Mouse (Mus musculus) liver, embryonic 13.5 days (tissue): ENCODE results near the gene Stat5b. TPM values are rescaled to one million over a fixed set of nuclear protein-coding genes. Genes with fewer than 3 reads are reported as not detected.

Source experiments
- ATAC-seq: fragments of 200-750 bp; cut with Nextera tagmentation; 2 replicates; pipeline ENCODE4 v1.8.0; 2017; ENCODE audit warnings: low read depth, mild to moderate bottlenecking, moderate number of reproducible peaks, moderate library complexity
- DNase-seq: peaks from one replicate; pipeline ENCODE4 v3.0.0; 2022
- H3K27ac ChIP-seq: fragments of 300-500 bp; sonication (generic); 2 replicates; pipeline ENCODE4 v1.5.1; 2015; ENCODE audit warnings: moderate library complexity, mild to moderate bottlenecking, inconsistent platforms
- H3K27me3 ChIP-seq: fragments of 300-500 bp; sonication (generic); 2 replicates; pipeline ENCODE4 v1.6.1; 2015; ENCODE audit warnings: mild to moderate bottlenecking, inconsistent platforms
- H3K36me3 ChIP-seq: fragments of 300-500 bp; sonication (generic); 2 replicates; pipeline ENCODE4 v1.6.1; 2015; ENCODE audit warnings: mild to moderate bottlenecking, inconsistent platforms
- H3K4me1 ChIP-seq: fragments of 300-500 bp; sonication (generic); replicated peaks from 2 replicates; pipeline ENCODE4 v1.6.1; 2015; ENCODE audit warnings: inconsistent platforms
- H3K4me2 ChIP-seq: fragments of 300-500 bp; sonication (generic); 2 replicates; pipeline ENCODE4 v1.6.1; 2015; ENCODE audit warnings: inconsistent platforms, mild to moderate bottlenecking, moderate library complexity
- H3K4me3 ChIP-seq: fragments of 300-500 bp; sonication (generic); replicated peaks from 2 replicates; pipeline ENCODE4 v1.5.1; 2015; ENCODE audit warnings: mild to moderate bottlenecking, inconsistent platforms
- H3K9ac ChIP-seq: fragments of 300-500 bp; sonication (generic); 2 replicates; pipeline ENCODE4 v1.6.1; 2015; ENCODE audit warnings: mild to moderate bottlenecking, inconsistent platforms
- H3K9me3 ChIP-seq: fragments of 300-500 bp; sonication (generic); replicated peaks from 2 replicates; pipeline ENCODE4 v1.6.1; 2016; ENCODE audit warnings: inconsistent platforms
- WGBS: fragments of 180-500 bp; shearing (Covaris S2); methylation state at CpG from one replicate; pipeline ENCODE4 v1.1.7; 2015; ENCODE audit not compliant: insufficient replicate concordance; 5-methylcytosine and 5-hydroxymethylcytosine counted together
- polyA plus RNA-seq: library from polyadenylated mRNA; unstranded; fragments of >200 nt; fragmentation: Nextera tagmentation; extraction: Ambion mirVana; gene quantifications from 2 replicates; pipeline ENCODE4 v1.2.1, GENCODE M21; 2015

The Stat5b gene
- polyA plus RNA-seq, 1 experiment from 2014 or later, result 21.1 TPM

DNA sequence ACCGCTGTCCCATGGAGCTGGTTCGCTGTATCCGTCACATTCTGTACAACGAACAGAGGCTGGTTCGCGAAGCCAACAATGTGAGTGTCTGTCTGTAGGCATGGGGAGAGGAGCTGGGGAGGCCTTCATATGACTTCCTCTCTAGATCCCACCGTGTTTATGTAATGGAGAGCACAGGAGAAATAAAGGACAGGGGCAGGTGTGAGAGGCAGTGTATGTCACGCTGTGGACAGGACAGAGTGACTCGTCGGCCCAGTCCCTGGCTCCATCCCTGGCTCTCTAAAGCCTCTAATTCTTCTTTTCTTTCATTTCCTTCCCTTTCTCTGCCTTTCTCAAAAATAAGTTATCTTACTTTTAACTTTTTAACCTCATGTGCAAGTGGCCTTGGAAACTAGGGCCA lies 12.6 kb upstream of the Stat5b start:
- H3K9ac ChIP-seq, result no peak overlapping the region
- WGBS, result 87% methylated on average over 10 of the region's 10 CpGs
- no peak for DNase-seq
- H3K4me3 ChIP-seq, result no peak overlapping the region
- H3K27me3 ChIP-seq, result peaks cover 4% of the 10 kb centered on the region; the same call in 1 of the 2 replicates
- H3K4me2 ChIP-seq, result no peak overlapping the region
- no peak for ATAC-seq
- H3K36me3 ChIP-seq, result peaks cover 29% of the 10 kb centered on the region
- no peaks in the 10 kb centered on the region for H3K9me3 ChIP-seq
- no peak overlapping the region for H3K27ac ChIP-seq
- peaks cover 50% of the 10 kb centered on the region for H3K4me1 ChIP-seq

DNA sequence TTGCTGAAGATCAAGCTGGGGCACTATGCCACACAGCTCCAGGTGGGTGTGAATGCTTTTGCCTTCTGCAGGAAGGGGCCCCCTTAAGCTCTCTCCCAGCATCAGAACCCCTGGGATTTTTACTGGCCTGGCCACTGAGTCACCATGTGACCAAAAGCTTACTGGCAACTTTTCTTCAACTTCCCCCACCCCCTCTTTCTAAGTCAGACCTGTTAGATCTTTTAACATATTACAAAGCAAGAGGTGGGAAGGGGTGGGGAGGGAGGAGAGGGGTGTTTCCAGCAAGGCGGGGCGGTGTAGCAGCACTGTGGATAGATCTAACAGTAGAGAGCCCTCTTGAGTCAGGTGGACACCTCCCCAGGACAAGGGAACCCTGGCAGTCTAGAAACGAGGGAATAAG lies 11.3 kb upstream of the Stat5b start:
- peaks cover 54% of the 10 kb centered on the region for H3K4me1 ChIP-seq
- no peak for ATAC-seq
- peak overlapping the region; percentile 95 for H3K4me2 ChIP-seq
- H3K9me3 ChIP-seq, result no peaks in the 10 kb centered on the region
- H3K27me3 ChIP-seq, result peaks cover 10% of the 10 kb centered on the region
- H3K4me3 ChIP-seq, result peak overlapping the region; percentile 69; the same call in 1 of the 2 replicates
- DNase-seq, result no peak
- 40% methylated on average over 3 of the region's 3 CpGs for WGBS
- H3K36me3 ChIP-seq, result peaks cover 23% of the 10 kb centered on the region
- 0 out of 2 replicates have a peak overlapping the region, but pooled peaks have one; percentile 77 for H3K9ac ChIP-seq
- H3K27ac ChIP-seq, result no peak overlapping the region

DNA sequence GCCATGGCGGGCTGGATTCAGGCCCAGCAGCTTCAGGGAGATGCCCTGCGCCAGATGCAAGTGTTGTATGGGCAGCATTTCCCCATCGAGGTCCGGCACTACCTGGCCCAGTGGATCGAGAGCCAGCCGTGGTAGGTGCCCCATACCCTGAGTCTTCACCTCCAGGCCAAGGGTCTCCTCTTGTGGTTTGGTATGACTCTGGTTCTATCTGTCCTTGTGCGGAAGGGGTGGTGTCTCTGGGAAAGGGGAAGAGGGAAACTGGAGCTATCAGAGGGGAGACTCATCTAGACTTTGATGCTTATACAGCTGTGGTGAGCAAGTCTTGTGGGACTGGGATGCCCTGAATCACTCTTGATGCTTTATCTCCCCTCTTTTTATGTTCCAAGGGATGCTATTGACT lies 10.8 kb upstream of the Stat5b start:
- Histone ChIP-seq H3K9ac (peak overlapping the region; percentile 77), H3K27me3 (peaks cover 14% of the 10 kb centered on the region), H3K4me2 (peak overlapping the region; percentile 95), H3K27ac (peak overlapping the region; percentile 69), H3K36me3 (peaks cover 23% of the 10 kb centered on the region), H3K4me3 (peak overlapping the region; percentile 69), H3K4me1 (peaks cover 54% of the 10 kb centered on the region), H3K9me3 (no peaks in the 10 kb centered on the region)
- DNase-seq (no peak), ATAC-seq (no peak)
- WGBS, result 32% methylated on average over 7 of the region's 7 CpGs

DNA sequence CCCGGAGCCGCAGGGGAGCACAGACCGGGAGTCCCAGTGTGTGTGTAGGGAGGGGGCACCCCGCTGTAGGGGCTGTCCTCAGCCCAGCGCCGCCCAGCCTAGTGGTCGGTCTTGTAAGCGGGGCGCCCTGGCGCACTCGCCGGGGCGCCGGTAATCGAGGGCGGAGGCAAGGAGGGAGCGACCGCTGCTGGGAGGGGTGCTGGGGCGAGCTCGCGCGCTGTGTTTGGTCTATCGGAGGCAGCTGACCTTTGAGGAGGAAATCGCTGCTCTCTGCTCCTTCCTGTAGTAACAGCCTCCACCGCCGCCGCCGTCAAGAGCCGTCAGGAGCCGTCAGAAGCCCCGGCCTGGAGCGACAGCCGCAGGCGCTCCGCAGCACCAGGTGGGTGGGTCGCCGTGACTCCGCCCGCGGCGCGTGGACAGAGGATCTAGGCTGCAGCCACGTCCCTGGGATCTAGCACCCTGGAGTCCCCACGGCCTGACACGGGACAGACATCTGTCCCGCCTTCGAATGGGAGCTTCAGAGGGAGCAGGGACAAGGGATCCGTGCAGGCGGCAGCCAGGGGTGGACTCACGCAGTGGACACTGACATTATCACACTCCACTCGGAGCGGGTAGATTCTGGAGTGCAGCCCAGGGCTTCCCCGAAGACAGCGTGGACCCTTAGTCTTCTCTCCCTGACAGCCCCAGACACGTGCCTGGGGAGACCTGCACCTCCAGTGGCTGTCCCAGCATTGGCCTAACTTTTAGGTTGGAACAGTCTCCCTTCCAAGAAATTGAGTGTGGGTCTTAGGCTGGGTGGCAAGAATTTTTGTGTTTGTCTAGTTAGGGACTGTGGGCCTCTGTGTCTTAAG lies 9.9 kb upstream of the Stat5b start:
- Histone ChIP-seq H3K4me3 (peak overlapping the region; percentile 69), H3K36me3 (peaks cover 17% of the 10 kb centered on the region), H3K27ac (peak overlapping the region; percentile 69), H3K27me3 (peaks cover 18% of the 10 kb centered on the region), H3K4me2 (peak overlapping the region; percentile 95), H3K9ac (peak overlapping the region; percentile 77), H3K4me1 (peaks cover 49% of the 10 kb centered on the region), H3K9me3 (no peaks in the 10 kb centered on the region)
- ATAC-seq (peak; percentile 89), DNase-seq (peak; percentile 79)
- WGBS, result under 1% methylated on average over 55 of the region's 55 CpGs

DNA sequence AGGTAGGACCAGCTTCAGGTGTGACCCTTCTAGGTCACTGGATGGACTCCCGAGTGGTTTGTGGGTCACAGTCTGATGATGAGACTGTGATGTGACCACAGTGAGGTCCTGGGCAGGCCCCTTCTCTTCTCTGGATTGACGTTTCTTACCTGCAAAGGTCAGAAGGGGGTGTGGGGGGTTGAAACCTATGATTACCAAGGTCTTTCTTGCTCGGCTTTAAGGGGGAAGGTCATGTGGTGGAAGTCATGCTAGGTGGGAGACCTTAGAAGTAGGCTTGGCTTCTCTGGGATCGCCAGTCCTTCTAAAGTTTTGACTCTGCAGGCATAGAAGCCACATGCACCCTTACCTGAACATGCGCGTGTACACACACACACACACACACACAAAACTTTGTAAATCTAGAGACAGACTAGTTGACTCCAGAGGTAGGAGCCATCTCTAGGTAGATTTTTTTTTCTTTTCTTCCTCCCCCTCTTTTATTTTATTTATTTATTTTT lies 9.1 kb upstream of the Stat5b start:
- Histone ChIP-seq H3K27me3 (peaks cover 18% of the 10 kb centered on the region), H3K4me1 (peaks cover 47% of the 10 kb centered on the region), H3K36me3 (peaks cover 11% of the 10 kb centered on the region; the same call in 1 of the 2 replicates), H3K9ac (peak overlapping the region; percentile 77; the same call in 1 of the 2 replicates), H3K27ac (no peak overlapping the region), H3K9me3 (no peaks in the 10 kb centered on the region), H3K4me3 (peak overlapping the region; percentile 69), H3K4me2 (peak overlapping the region; percentile 95)
- no peak for ATAC-seq
- WGBS, result 45% methylated on average over 6 of the region's 6 CpGs
- no peak for DNase-seq

DNA sequence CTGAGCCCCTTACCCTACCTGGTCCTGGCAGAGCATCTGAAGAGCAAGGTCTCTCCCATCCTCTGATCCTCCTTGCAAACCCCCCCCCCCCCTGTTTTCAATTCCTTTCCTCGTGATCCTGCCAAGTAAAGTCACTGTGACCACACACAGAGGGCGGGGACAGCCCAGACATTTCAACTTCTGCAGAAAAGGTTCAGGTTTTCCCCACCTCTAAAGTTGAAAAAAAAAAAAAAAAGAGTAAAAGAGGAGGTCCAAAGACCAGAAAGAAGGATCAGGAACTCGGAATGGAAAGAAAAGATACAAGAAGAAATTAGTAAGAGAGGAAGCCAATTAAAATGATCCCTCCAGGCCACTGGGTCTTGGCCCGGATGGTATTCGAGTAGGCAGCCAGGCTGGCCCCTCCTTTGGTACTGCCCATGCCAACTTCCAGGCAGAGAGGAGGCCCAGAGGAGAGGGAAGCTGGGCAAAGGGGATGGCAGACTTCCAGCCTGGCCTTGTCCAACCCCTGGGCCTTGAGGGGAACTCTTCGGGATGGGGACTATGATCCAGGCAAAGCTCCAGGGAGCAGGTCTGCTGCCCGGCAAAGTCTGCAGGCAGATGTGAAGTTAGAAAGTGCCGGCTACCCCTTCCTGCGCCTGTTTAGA lies 8.5 kb upstream of the Stat5b start, which contains the start of gene Stat5a:
Stat5a (plus strand) TSS at position 417 of the 644 bp plus-strand sequence.
- WGBS, result 67% methylated on average over 9 of the region's 9 CpGs
- H3K9me3 ChIP-seq, result no peaks in the 10 kb centered on the region
- DNase-seq (no peak), ATAC-seq (no peak)
- H3K4me3 ChIP-seq, result peak within 1 kb of the TSS; percentile 69
- H3K9ac ChIP-seq, result peak within 1 kb of the TSS; percentile 77
- H3K4me2 ChIP-seq, result peak within 1 kb of the TSS; percentile 95
- peaks cover 7% of the 10 kb centered on the region; the same call in 1 of the 2 replicates for H3K36me3 ChIP-seq
- H3K4me1 ChIP-seq, result peaks cover 52% of the 10 kb centered on the region
- peak within 1 kb of the TSS; percentile 69; the same call in 1 of the 2 replicates for H3K27ac ChIP-seq
- peaks cover 22% of the 10 kb centered on the region for H3K27me3 ChIP-seq

DNA sequence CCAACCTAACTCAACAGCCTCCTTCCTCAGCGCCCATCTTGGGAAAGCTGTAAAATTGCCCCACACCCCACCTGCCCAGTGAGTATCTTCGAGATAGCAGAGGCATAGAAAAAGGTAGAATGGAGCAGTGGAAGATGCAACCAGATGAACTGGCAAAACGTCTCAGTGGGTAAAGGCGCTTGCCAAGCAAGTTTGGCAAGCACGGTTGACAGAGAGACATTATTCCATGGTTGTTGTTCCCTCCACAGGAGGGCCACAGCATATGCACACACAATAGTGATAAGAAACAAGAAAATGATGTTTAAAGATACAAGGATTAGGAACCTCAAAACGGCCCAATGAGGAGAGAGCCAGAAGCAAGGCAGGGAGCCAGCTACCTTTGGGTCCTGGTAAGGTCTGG lies 7.4 kb upstream of the Stat5b start:
- Histone ChIP-seq H3K36me3 (peaks cover 2% of the 10 kb centered on the region; the same call in 1 of the 2 replicates), H3K4me2 (no peak overlapping the region), H3K27me3 (peaks cover 30% of the 10 kb centered on the region), H3K4me1 (peaks cover 52% of the 10 kb centered on the region), H3K9ac (no peak overlapping the region), H3K9me3 (no peaks in the 10 kb centered on the region), H3K4me3 (no peak overlapping the region), H3K27ac (no peak overlapping the region)
- WGBS, result 59% methylated on average over 6 of the region's 6 CpGs
- ATAC-seq (no peak), DNase-seq (no peak)

DNA sequence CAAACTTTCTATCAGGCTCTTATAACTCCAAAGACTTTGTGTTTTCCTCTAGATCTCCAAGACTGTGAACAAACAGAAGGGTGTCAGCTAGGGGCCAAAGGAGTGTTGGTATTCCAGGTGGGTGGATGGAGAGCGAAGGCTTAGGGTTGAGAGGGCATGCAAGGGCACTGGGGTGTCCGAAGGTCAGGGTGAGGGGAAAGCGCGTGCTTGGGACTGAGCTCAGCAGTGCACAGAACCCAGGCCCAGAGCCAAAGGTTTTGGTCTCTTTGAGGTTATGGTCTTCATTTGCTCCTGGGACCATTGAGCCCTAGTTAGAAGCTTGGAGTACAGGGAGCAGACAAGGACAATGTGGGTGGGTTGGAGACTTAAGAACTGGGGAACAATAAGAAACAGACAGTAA lies 4.7 kb upstream of the Stat5b start:
- ATAC-seq (no peak), DNase-seq (no peak)
- Histone ChIP-seq H3K9ac (no peak overlapping the region), H3K36me3 (no peaks in the 10 kb centered on the region), H3K9me3 (no peaks in the 10 kb centered on the region), H3K4me1 (peaks cover 39% of the 10 kb centered on the region), H3K27ac (no peak overlapping the region), H3K4me2 (no peak overlapping the region), H3K27me3 (peaks cover 44% of the 10 kb centered on the region), H3K4me3 (no peak overlapping the region)
- WGBS, result 81% methylated on average over 4 of the region's 4 CpGs

DNA sequence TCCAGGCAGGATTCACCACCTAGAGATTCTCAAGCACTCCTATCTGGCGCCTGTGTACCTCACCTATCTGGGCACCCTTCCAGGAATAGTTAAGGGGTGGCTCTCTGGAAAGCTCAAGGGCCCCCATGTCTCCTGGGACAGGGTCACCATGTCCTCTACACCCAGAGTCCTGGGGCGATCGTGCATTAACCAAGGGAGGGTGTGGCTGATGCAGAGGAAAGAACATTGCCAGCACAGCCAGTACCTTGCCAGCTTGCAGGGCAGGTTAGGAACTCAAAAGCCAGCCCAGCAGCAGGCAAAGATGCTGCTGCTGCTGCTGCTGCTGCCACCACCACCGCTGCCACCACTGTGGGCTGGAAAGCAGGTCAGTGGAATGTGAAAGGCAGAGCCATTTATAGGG lies 3.7 kb upstream of the Stat5b start:
- Histone ChIP-seq H3K36me3 (no peaks in the 10 kb centered on the region), H3K9ac (no peak overlapping the region), H3K4me1 (peaks cover 35% of the 10 kb centered on the region), H3K27ac (no peak overlapping the region), H3K27me3 (peaks cover 44% of the 10 kb centered on the region), H3K4me3 (no peak overlapping the region), H3K9me3 (no peaks in the 10 kb centered on the region), H3K4me2 (no peak overlapping the region)
- 62% methylated on average over 4 of the region's 4 CpGs for WGBS
- DNase-seq (no peak), ATAC-seq (no peak)

DNA sequence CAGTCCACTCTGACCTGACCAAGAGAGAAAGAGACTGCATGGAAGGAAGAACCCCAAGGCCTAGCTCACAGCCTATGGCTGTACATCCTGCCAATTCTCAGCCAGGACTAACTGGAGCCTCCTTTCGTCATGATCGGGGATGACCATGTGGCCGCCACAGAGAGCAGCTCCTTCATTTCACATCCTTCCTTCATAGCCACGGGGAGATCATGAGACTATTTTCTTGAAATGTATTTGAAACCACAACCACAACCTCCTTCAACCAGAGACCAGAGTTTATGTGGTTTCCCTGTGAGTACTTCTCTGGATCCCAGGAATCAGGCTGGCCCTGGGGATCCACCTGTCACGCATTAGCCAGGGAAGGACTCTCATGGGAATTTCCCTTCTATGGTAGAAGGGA lies 2.5 kb upstream of the Stat5b start:
- ATAC-seq, result no peak
- Histone ChIP-seq H3K4me2 (no peak overlapping the region), H3K4me3 (no peak overlapping the region), H3K27ac (no peak overlapping the region), H3K9me3 (no peaks in the 10 kb centered on the region), H3K4me1 (peaks cover 37% of the 10 kb centered on the region), H3K27me3 (peaks cover 38% of the 10 kb centered on the region), H3K36me3 (no peaks in the 10 kb centered on the region), H3K9ac (no peak overlapping the region)
- 53% methylated on average over 5 of the region's 5 CpGs for WGBS
- DNase-seq, result no peak

DNA sequence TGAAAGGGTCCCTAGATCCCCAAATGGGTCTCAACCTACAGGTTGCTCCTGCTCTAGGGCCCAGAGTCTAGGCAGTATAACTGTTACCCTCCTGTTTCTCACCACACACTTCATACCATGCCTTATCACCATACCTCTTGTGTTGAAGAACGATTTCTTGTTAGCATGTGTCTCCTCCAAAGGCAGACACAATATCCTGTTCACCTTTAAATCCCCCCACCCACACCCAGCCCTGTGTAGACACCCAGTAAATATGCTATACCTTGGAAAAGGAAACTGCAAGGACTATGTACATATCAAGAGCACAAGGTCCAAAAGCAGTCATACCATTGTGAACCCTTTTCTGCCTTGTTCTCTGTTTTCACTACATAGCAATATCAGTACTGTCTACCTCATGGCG lies 1.6 kb upstream of the Stat5b start:
- H3K4me3 ChIP-seq, result no peak overlapping the region
- H3K36me3 ChIP-seq, result no peaks in the 10 kb centered on the region
- H3K27ac ChIP-seq, result peak overlapping the region; percentile 39; the same call in 1 of the 2 replicates
- H3K4me2 ChIP-seq, result no peak overlapping the region
- 58% methylated on average over 2 of the region's 2 CpGs for WGBS
- peaks cover 34% of the 10 kb centered on the region for H3K27me3 ChIP-seq
- peaks cover 43% of the 10 kb centered on the region for H3K4me1 ChIP-seq
- no peak overlapping the region for H3K9ac ChIP-seq
- DNase-seq, result no peak
- H3K9me3 ChIP-seq, result no peaks in the 10 kb centered on the region
- ATAC-seq, result no peak
